Mouse (Mus musculus): ENCODE measurements at regions not wholly inside any gene's neighbourhood (a gene's known extent, or its start where the extent isn't known, plus 50 kb on each side); places are given as distances from the start of the nearest gene placed in this dataset.
"Not testable (repeated sequence)": the region's sequence is repeated elsewhere in the genome, so short reads cannot be mapped to it uniquely, and the experiment has no call there.

GRCm38 (mm10) chr5:39215016-39215415 lies 338.4 kb upstream of the Clnk start:
- Histone ChIP-seq H3K4me1 (replicated peaks; ENCODE audit: control insufficient read depth, insufficient read depth, low read length) (no peaks in the 10 kb centered on the region), H3K4me2 (replicated peaks; ENCODE audit: low read depth) (no peak overlapping the region), H3K9me3 (ENCODE audit: control insufficient read depth) (no peaks in the 10 kb centered on the region), H3K36me3 (ENCODE audit: control insufficient read depth, insufficient read depth) (no peaks in the 10 kb centered on the region), H3K9ac (ENCODE audit: low read depth, low read length) (no peak overlapping the region), H3K4me3 (ENCODE audit: low read depth, low read length) (no peak overlapping the region), H3K27me3 (replicated peaks; ENCODE audit: control insufficient read depth, insufficient read depth, low read length) (no peaks in the 10 kb centered on the region), H3K27ac (ENCODE audit: low read depth, low read length) (no peak overlapping the region)
- 79% methylated on average over 3 of the region's 3 CpGs for WGBS
- peak; percentile 23; the same call in 1 of the 2 replicates for TF ChIP-seq CTCF (IDR thresholded peaks at IDR 0.05; ENCODE audit: low read depth)
- no peak for ATAC-seq

- H3K9ac ChIP-seq (ENCODE audit: low read depth, low read length): no peak overlapping the region
- no peaks in the 10 kb centered on the region for H3K4me1 ChIP-seq (replicated peaks; ENCODE audit: control insufficient read depth, insufficient read depth, low read length)
- H3K4me3 ChIP-seq (ENCODE audit: low read depth, low read length): no peak overlapping the region
- H3K27me3 ChIP-seq (replicated peaks; ENCODE audit: control insufficient read depth, insufficient read depth, low read length): no peaks in the 10 kb centered on the region
- no peak overlapping the region for H3K4me2 ChIP-seq (replicated peaks; ENCODE audit: low read depth)
- no peaks in the 10 kb centered on the region for H3K9me3 ChIP-seq (ENCODE audit: control insufficient read depth)
- H3K36me3 ChIP-seq (ENCODE audit: control insufficient read depth, insufficient read depth): no peaks in the 10 kb centered on the region
- no peak overlapping the region for H3K27ac ChIP-seq (ENCODE audit: low read depth, low read length)
- no peak for TF ChIP-seq CTCF (IDR thresholded peaks at IDR 0.05; ENCODE audit: low read depth)
- ATAC-seq: no peak
Measured at GRCm38 (mm10) chr5:39212550-39212949, 335.9 kb upstream of the Clnk start.

GRCm38 (mm10) chr5:39198856-39199255 lies 322.2 kb upstream of the Clnk start:
- ATAC-seq: no peak
- no peaks in the 10 kb centered on the region for H3K9me3 ChIP-seq (ENCODE audit: control insufficient read depth)
- H3K4me2 ChIP-seq (replicated peaks; ENCODE audit: low read depth): no peak overlapping the region
- H3K27ac ChIP-seq (ENCODE audit: low read depth, low read length): no peak overlapping the region
- TF ChIP-seq CTCF (IDR thresholded peaks at IDR 0.05; ENCODE audit: low read depth): no peak
- H3K4me1 ChIP-seq (replicated peaks; ENCODE audit: control insufficient read depth, insufficient read depth, low read length): no peaks in the 10 kb centered on the region
- no peaks in the 10 kb centered on the region for H3K27me3 ChIP-seq (replicated peaks; ENCODE audit: control insufficient read depth, insufficient read depth, low read length)
- no peak overlapping the region for H3K9ac ChIP-seq (ENCODE audit: low read depth, low read length)
- no peaks in the 10 kb centered on the region for H3K36me3 ChIP-seq (ENCODE audit: control insufficient read depth, insufficient read depth)
- H3K4me3 ChIP-seq (ENCODE audit: low read depth, low read length): no peak overlapping the region

GRCm38 (mm10) chr5:39191153-39191552 lies 314.5 kb upstream of the Clnk start:
- H3K36me3 ChIP-seq (ENCODE audit: control insufficient read depth, insufficient read depth); H3K9ac ChIP-seq (ENCODE audit: low read depth, low read length); H3K27ac ChIP-seq (ENCODE audit: low read depth, low read length); ATAC-seq; H3K4me1 ChIP-seq (replicated peaks; ENCODE audit: control insufficient read depth, insufficient read depth, low read length); H3K9me3 ChIP-seq (ENCODE audit: control insufficient read depth); H3K4me3 ChIP-seq (ENCODE audit: low read depth, low read length); H3K27me3 ChIP-seq (replicated peaks; ENCODE audit: control insufficient read depth, insufficient read depth, low read length); H3K4me2 ChIP-seq (replicated peaks; ENCODE audit: low read depth): not testable (repeated sequence)
- WGBS: 91% methylated on average over 2 of the region's 4 CpGs

GRCm38 (mm10) chr5:39181616-39182402 lies 305.2 kb upstream of the Clnk start:
- Histone ChIP-seq H3K27me3 (replicated peaks; ENCODE audit: control insufficient read depth, insufficient read depth, low read length) (no peaks in the 10 kb centered on the region), H3K4me3 (ENCODE audit: low read depth, low read length) (no peak overlapping the region), H3K27ac (ENCODE audit: low read depth, low read length) (no peak overlapping the region), H3K36me3 (ENCODE audit: control insufficient read depth, insufficient read depth) (no peaks in the 10 kb centered on the region), H3K4me1 (replicated peaks; ENCODE audit: control insufficient read depth, insufficient read depth, low read length) (no peaks in the 10 kb centered on the region), H3K4me2 (replicated peaks; ENCODE audit: low read depth) (no peak overlapping the region), H3K9me3 (ENCODE audit: control insufficient read depth) (no peaks in the 10 kb centered on the region), H3K9ac (ENCODE audit: low read depth, low read length) (no peak overlapping the region)
- TF ChIP-seq CTCF (IDR thresholded peaks at IDR 0.05; ENCODE audit: low read depth): no peak
- WGBS: 70% methylated on average over 2 of the region's 2 CpGs
- ATAC-seq: no peak

- Histone ChIP-seq H3K9ac (ENCODE audit: low read depth, low read length) (no peak overlapping the region), H3K4me1 (replicated peaks; ENCODE audit: control insufficient read depth, insufficient read depth, low read length) (no peaks in the 10 kb centered on the region), H3K27ac (ENCODE audit: low read depth, low read length) (no peak overlapping the region), H3K27me3 (replicated peaks; ENCODE audit: control insufficient read depth, insufficient read depth, low read length) (no peaks in the 10 kb centered on the region), H3K4me2 (replicated peaks; ENCODE audit: low read depth) (no peak overlapping the region), H3K4me3 (ENCODE audit: low read depth, low read length) (no peak overlapping the region), H3K36me3 (ENCODE audit: control insufficient read depth, insufficient read depth) (no peaks in the 10 kb centered on the region), H3K9me3 (ENCODE audit: control insufficient read depth) (no peaks in the 10 kb centered on the region)
- no peak for TF ChIP-seq CTCF (IDR thresholded peaks at IDR 0.05; ENCODE audit: low read depth)
- WGBS: 48% methylated on average over 4 of the region's 4 CpGs
- no peak for ATAC-seq
Measured at GRCm38 (mm10) chr5:39181028-39181427, 304.4 kb upstream of the Clnk start.

DNA sequence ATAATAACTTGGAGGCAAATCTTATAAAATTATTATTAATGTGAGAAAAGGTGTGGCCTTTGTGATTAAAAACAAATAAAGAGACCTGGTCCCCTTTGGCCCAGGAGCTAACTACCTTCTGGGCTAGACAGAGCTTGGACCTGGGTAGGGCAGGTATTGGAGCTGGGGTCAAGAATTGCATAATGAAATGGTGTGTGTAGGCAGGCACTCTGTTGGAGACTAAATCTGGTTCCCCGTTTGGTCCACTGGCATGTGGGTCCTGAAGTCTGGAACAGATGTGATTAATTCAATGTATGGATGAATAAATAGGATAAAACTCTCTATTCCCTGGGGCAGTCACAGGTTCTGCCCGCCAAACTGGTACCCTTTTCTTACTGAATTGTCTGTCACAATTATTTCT lies 301.3 kb upstream of the Clnk start:
- Histone ChIP-seq H3K4me1 (replicated peaks; ENCODE audit: control insufficient read depth, insufficient read depth, low read length) (no peaks in the 10 kb centered on the region), H3K9me3 (ENCODE audit: control insufficient read depth) (no peaks in the 10 kb centered on the region), H3K27me3 (replicated peaks; ENCODE audit: control insufficient read depth, insufficient read depth, low read length) (no peaks in the 10 kb centered on the region), H3K4me2 (replicated peaks; ENCODE audit: low read depth) (no peak overlapping the region), H3K36me3 (ENCODE audit: control insufficient read depth, insufficient read depth) (no peaks in the 10 kb centered on the region), H3K9ac (ENCODE audit: low read depth, low read length) (no peak overlapping the region), H3K4me3 (ENCODE audit: low read depth, low read length) (no peak overlapping the region), H3K27ac (ENCODE audit: low read depth, low read length) (no peak overlapping the region)
- ATAC-seq: no peak
- no peak for TF ChIP-seq CTCF (IDR thresholded peaks at IDR 0.05; ENCODE audit: low read depth)
- WGBS: 87% methylated on average over 2 of the region's 2 CpGs

Data from intestine, postnatal 0 days (tissue).